Mouse (Mus musculus): ENCODE measurements around the gene Cfap97d1.

- no peak for TF ChIP-seq CTCF (IDR thresholded peaks at IDR 0.05; ENCODE audit: insufficient read depth, low read length)
- TF ChIP-seq POLR2A (IDR thresholded peaks at IDR 0.05; ENCODE audit: borderline replicate concordance, extremely low read depth, low read depth, low read length): no peak
Observed at GRCm38 (mm10) chr11:102029304-102029703, 45.2 kb downstream of the Cfap97d1 start.

All from lung, adult 2 months (tissue).